Mouse (Mus musculus) T-helper 2 cell (primary cell): ENCODE measurements at regions not wholly inside any gene's neighbourhood (a gene's known extent, or its start where the extent isn't known, plus 50 kb on each side); places are given as distances from the start of the nearest gene placed in this dataset.

ENCODE experiments used
- in situ Hi-C: fragments of 300-600 bp; cut with MboI, MseI; formaldehyde crosslinking; loops from one replicate; pipeline ENCODE4 v1.15.1; 2025; ENCODE audit warnings: high pct_unique_total_duplicates

GRCm38 (mm10) chr13:60358408-60359060 lies 181.4 kb upstream of the Gas1 start:
- in situ Hi-C loops = no loop called here

- in situ Hi-C loops = no loop called here
Observed at GRCm38 (mm10) chr13:60364778-60365672, 187.9 kb upstream of the Gas1 start.

- in situ Hi-C loops = no loop called here
Observed at GRCm38 (mm10) chr13:60369216-60369615, 192.1 kb upstream of the Gas1 start.

- in situ Hi-C loops = no loop called here
Observed at GRCm38 (mm10) chr13:60371656-60372055, 194.5 kb upstream of the Gas1 start.

- in situ Hi-C loops = no loop called here
Observed at GRCm38 (mm10) chr13:60376705-60377104, 199.5 kb upstream of the Gas1 start.

GRCm38 (mm10) chr13:60382855-60383254 lies 205.7 kb upstream of the Gas1 start:
- in situ Hi-C loops = no loop called here

- in situ Hi-C loops = loop anchor here (5.0 kb wide), 1 partner anchor 107 kb away; no protein-coding TSS in a partner anchor
Observed at GRCm38 (mm10) chr13:60398836-60399235, 202.9 kb upstream of the Dapk1 start.

- in situ Hi-C loops = no loop called here
Observed at GRCm38 (mm10) chr13:60400764-60401487, 200.8 kb upstream of the Dapk1 start.

- in situ Hi-C loops = no loop called here
Observed at GRCm38 (mm10) chr13:60403471-60403870, 198.3 kb upstream of the Dapk1 start.

GRCm38 (mm10) chr13:60407344-60407743 lies 194.4 kb upstream of the Dapk1 start:
- in situ Hi-C loops = no loop called here

GRCm38 (mm10) chr13:60409706-60410502 lies 191.8 kb upstream of the Dapk1 start:
- in situ Hi-C loops = no loop called here

- in situ Hi-C loops = no loop called here
Observed at GRCm38 (mm10) chr13:60416024-60416423, 185.7 kb upstream of the Dapk1 start.

- in situ Hi-C loops = no loop called here
Observed at GRCm38 (mm10) chr13:60417015-60417414, 184.7 kb upstream of the Dapk1 start.

- in situ Hi-C loops = no loop called here
Observed at GRCm38 (mm10) chr13:60417436-60418158, 184.2 kb upstream of the Dapk1 start.

GRCm38 (mm10) chr13:60420386-60420785 lies 181.4 kb upstream of the Dapk1 start:
- in situ Hi-C loops = no loop called here

- in situ Hi-C loops = no loop called here
Observed at GRCm38 (mm10) chr13:60420842-60421696, 180.7 kb upstream of the Dapk1 start.

GRCm38 (mm10) chr13:60424267-60424666 lies 177.5 kb upstream of the Dapk1 start:
- in situ Hi-C loops = no loop called here

- in situ Hi-C loops = no loop called here
Observed at GRCm38 (mm10) chr13:60425140-60425539, 176.6 kb upstream of the Dapk1 start.

GRCm38 (mm10) chr13:60425556-60425955 lies 176.2 kb upstream of the Dapk1 start:
- in situ Hi-C loops = no loop called here
